Mouse (Mus musculus) right cerebral cortex, adult 18-20 months (tissue): ENCODE data around the gene Kif17.

Experiments used
- DNase-seq: peaks from one replicate; pipeline ENCODE4 v3.0.0; 2022; ENCODE audit warnings: mixed read lengths

Kif17 gene

GRCm38 (mm10) chr4:138342778-138343177 is 92.5 kb downstream of the Kif17 start:
- DNase-seq = no peak

GRCm38 (mm10) chr4:138343341-138343837 is 93.2 kb downstream of the Kif17 start:
- no peak for DNase-seq

- DNase-seq = no peak
Observed at GRCm38 (mm10) chr4:138344891-138345545, 94.8 kb downstream of the Kif17 start.

GRCm38 (mm10) chr4:138347280-138347679 is 97.0 kb downstream of the Kif17 start:
- DNase-seq = no peak

- DNase-seq = no peak
Observed at GRCm38 (mm10) chr4:138348716-138349115, 98.5 kb downstream of the Kif17 start.
